Mouse (Mus musculus) embryonic facial prominence, embryonic 13.5 days (tissue): Measurements from ENCODE around the gene Kif3a. TPM values are rescaled to one million over a fixed set of nuclear protein-coding genes. Genes with fewer than 3 reads are reported as not detected.

Experiments used
- ATAC-seq: fragments of 200-750 bp; cut with Nextera tagmentation; 2 replicates; pipeline ENCODE4 v1.8.0; 2017; ENCODE audit warnings: low read depth; ENCODE audit not compliant: insufficient number of reproducible peaks, insufficient read depth, low FRiP score, low TSS enrichment
- H3K27ac ChIP-seq: fragments of 300-500 bp; sonication (generic); 2 replicates; pipeline ENCODE4 v1.5.1; 2015; ENCODE audit warnings: moderate library complexity, mild to moderate bottlenecking, inconsistent platforms
- H3K27me3 ChIP-seq: fragments of 300-500 bp; sonication (generic); 2 replicates; pipeline ENCODE4 v1.6.1; 2015; ENCODE audit warnings: mild to moderate bottlenecking, inconsistent platforms
- H3K36me3 ChIP-seq: fragments of 300-500 bp; sonication (generic); 2 replicates; pipeline ENCODE4 v1.6.1; 2015; ENCODE audit warnings: mild to moderate bottlenecking, inconsistent platforms
- H3K4me1 ChIP-seq: fragments of 300-500 bp; sonication (generic); 2 replicates; pipeline ENCODE4 v1.6.1; 2015; ENCODE audit warnings: inconsistent platforms
- H3K4me2 ChIP-seq: fragments of 300-500 bp; sonication (generic); 2 replicates; pipeline ENCODE4 v1.6.1; 2015; ENCODE audit warnings: moderate library complexity, mild to moderate bottlenecking, inconsistent platforms
- H3K4me3 ChIP-seq: fragments of 300-500 bp; sonication (generic); 2 replicates; pipeline ENCODE4 v1.5.1; 2015; ENCODE audit warnings: mild to moderate bottlenecking, inconsistent platforms
- H3K9ac ChIP-seq: fragments of 300-500 bp; sonication (generic); 2 replicates; pipeline ENCODE4 v1.6.1; 2015; ENCODE audit warnings: mild to moderate bottlenecking, inconsistent platforms
- H3K9me3 ChIP-seq: fragments of 300-500 bp; sonication (generic); 2 replicates; pipeline ENCODE4 v1.6.1; 2016; ENCODE audit warnings: inconsistent platforms
- WGBS: fragments of 180-500 bp; shearing (Covaris S2); methylation state at CpG from one replicate; pipeline ENCODE4 v1.1.7; 2015; ENCODE audit warnings: mixed read lengths; 5-methylcytosine and 5-hydroxymethylcytosine counted together
- polyA plus RNA-seq: library from polyadenylated mRNA; unstranded; fragments of >200 nt; fragmentation: Nextera tagmentation; extraction: Ambion mirVana; gene quantifications from 2 replicates; pipeline ENCODE4 v1.2.1, GENCODE M21; 2015

The Kif3a gene
- polyA plus RNA-seq, 1 experiment from 2014 or later, result 118 TPM

DNA sequence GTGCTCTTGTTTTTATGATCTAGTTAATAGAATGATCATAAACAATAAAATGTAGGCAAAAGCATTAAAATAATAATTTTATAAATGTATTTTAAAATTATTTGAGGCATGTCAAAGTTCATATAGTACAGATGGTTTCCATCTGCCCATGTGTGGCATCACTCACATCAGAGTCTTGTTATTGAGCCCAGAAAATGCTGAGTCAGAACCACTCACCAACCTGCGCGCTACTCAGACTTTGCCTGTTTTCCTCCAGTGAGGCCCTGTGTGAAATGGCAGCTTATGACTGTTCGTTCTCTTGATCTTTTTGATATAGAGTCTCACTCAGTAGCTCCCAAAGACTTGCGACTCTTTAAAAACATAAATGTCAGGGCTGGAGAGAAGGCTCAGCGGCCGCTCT, 18.3 kb downstream of the Kif3a start:
- WGBS, result 93% methylated on average over 6 of the region's 6 CpGs
- H3K4me1 ChIP-seq, result no peaks in the 10 kb centered on the region
- no peak overlapping the region for H3K4me3 ChIP-seq
- no peaks in the 10 kb centered on the region for H3K9me3 ChIP-seq
- ATAC-seq, result no peak
- H3K4me2 ChIP-seq, result no peak overlapping the region
- no peak overlapping the region for H3K27ac ChIP-seq
- H3K27me3 ChIP-seq, result no peaks in the 10 kb centered on the region
- H3K36me3 ChIP-seq, result peaks cover 75% of the 10 kb centered on the region
- H3K9ac ChIP-seq, result no peak overlapping the region

DNA sequence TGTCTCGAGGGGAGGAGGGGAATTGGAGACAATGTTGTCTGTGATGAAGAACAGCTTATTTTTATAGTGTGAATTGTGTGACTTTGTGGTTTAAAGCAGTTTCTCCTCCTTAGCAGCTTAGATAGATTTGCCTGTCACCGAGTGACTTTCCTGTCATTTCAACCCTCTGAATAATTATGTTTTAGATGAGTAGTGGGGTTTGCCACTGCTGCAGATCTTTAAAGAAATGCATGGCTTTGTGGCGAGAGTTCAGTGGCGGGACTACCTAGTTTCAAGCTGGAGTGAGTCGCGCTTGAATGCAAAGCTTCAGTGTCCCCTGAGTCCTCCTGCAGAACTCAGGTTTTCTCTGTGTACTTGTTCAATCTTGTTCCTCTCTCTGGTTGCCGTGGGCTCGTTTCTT, 21.1 kb downstream of the Kif3a start:
- Histone ChIP-seq H3K4me3 (no peak overlapping the region), H3K4me2 (no peak overlapping the region), H3K27ac (no peak overlapping the region), H3K36me3 (peaks cover 76% of the 10 kb centered on the region), H3K9ac (no peak overlapping the region), H3K4me1 (no peaks in the 10 kb centered on the region), H3K9me3 (no peaks in the 10 kb centered on the region), H3K27me3 (no peaks in the 10 kb centered on the region)
- no peak for ATAC-seq
- WGBS, result 76% methylated on average over 8 of the region's 8 CpGs

DNA sequence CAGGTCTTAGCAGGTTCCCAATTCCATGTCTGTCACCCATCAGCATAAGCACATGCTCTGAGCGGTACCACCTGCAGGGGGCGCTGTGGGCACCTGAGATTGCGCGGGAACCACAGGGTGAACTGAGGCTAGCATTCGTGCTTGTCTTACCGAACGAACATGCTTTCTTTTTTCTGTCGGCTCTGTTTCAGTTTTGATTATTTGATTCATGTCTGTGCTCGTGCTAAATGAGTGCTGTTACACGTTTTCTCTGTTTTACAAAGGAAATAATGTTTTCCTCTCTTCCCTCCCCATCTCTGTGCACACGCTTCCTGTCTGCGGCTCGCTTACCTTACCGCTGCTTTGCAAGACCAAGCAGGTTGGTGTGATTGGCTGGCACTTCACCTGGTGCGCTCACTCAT, 23.2 kb downstream of the Kif3a start:
- no peak overlapping the region for H3K27ac ChIP-seq
- H3K27me3 ChIP-seq, result no peaks in the 10 kb centered on the region
- WGBS, result 37% methylated on average over 15 of the region's 15 CpGs
- no peak overlapping the region for H3K4me3 ChIP-seq
- no peak overlapping the region for H3K4me2 ChIP-seq
- peaks cover 75% of the 10 kb centered on the region for H3K36me3 ChIP-seq
- no peak for ATAC-seq
- H3K4me1 ChIP-seq, result no peaks in the 10 kb centered on the region
- 0 out of 2 replicates have a peak overlapping the region, but pooled peaks have one; percentile 4 for H3K9ac ChIP-seq
- no peaks in the 10 kb centered on the region for H3K9me3 ChIP-seq

DNA sequence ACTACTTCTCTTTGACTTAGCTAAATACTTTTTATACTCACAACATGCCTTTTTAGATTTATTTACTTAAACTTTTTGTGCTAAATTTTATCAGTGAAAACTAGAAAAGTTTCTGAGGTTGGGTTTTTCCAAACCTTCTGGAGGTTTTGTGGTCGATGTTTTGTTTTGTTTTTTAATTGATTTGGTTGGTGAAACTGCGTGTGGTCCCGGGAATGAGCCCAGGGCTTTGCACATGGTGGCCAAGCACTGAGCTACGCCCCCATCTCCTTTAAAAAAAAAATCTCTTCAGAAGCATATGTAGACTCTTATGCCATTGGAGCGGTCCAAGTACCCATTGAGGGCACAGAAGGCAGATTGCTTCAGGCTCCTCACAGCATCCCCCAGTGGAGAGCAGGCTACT, 23.9 kb downstream of the Kif3a start:
- Histone ChIP-seq H3K27ac (no peak overlapping the region), H3K27me3 (no peaks in the 10 kb centered on the region), H3K4me1 (no peaks in the 10 kb centered on the region), H3K9me3 (no peaks in the 10 kb centered on the region), H3K4me3 (no peak overlapping the region), H3K36me3 (peaks cover 73% of the 10 kb centered on the region), H3K4me2 (no peak overlapping the region), H3K9ac (no peak overlapping the region)
- 87% methylated on average over 5 of the region's 5 CpGs for WGBS
- no peak for ATAC-seq

DNA sequence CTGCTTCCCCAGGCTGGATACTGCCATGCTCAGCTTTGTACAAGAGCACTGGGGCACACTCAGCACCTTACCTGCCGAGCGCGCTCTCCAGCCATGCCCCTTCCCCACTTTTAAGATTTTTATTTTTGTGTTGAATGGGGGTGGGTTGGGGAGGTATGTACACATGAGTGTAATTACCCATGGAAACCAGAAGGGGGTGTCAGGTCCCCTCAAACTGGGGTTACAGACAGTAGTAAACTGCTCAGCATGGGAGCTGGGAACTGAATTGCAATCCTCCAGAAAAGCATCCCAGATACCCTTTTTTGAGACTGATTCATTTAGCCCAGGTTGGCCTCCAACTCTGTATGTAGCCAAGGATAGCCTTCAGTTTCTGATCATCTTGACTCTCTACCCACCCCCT, 37.8 kb downstream of the Kif3a start:
- no peak overlapping the region for H3K27ac ChIP-seq
- H3K27me3 ChIP-seq, result no peaks in the 10 kb centered on the region
- no peaks in the 10 kb centered on the region for H3K9me3 ChIP-seq
- H3K9ac ChIP-seq, result no peak overlapping the region
- H3K36me3 ChIP-seq, result peaks cover 16% of the 10 kb centered on the region
- H3K4me2 ChIP-seq, result no peak overlapping the region
- H3K4me3 ChIP-seq, result no peak overlapping the region
- 89% methylated on average over 3 of the region's 3 CpGs for WGBS
- ATAC-seq, result no peak
- H3K4me1 ChIP-seq, result peaks cover 15% of the 10 kb centered on the region

DNA sequence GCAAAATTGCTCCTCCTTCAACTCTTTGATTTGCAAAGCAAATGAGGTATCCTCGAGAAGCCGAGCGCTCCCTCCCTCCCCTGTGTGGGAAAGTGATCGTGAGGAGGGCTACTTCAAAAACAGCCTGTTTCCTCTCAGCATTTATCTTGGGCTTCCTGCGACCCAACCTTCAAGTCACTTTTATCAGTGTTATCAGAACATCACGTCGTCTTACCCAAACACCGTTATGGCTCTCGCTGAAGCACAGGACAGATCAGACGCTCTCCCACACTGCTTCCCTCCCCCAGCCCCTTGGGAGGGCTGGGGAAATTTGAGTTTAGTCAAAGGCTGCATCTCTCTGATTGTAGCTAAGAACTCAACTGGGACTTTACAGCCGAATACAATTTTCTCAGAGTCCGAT, 38.4 kb downstream of the Kif3a start:
- Histone ChIP-seq H3K27ac (no peak overlapping the region), H3K4me1 (peaks cover 16% of the 10 kb centered on the region), H3K36me3 (peaks cover 13% of the 10 kb centered on the region), H3K9me3 (no peaks in the 10 kb centered on the region), H3K4me3 (no peak overlapping the region), H3K4me2 (peak overlapping the region; percentile 21; the same call in 1 of the 2 replicates), H3K27me3 (no peaks in the 10 kb centered on the region), H3K9ac (no peak overlapping the region)
- ATAC-seq, result no peak
- 7% methylated on average over 12 of the region's 12 CpGs for WGBS

DNA sequence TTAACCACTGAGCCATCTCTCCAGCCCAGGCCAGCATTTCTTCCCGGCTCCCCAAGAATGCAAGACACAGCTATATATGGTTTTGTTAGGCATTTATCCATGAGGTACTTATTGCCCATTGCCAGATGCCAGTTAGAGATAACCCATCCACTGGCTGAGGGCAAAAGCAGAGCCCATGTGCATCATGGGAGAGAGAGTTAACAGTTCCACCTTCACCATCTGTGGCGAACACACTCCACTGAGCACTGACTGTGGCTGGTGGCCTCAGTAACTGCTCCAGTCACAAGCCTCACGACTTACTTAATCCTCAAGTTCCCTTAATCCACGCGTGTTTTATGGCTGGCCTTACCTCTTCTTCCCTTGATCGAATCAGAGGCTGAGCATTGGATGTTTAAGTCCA, 42.1 kb downstream of the Kif3a start:
- Histone ChIP-seq H3K27me3 (no peaks in the 10 kb centered on the region), H3K9ac (no peak overlapping the region), H3K4me2 (no peak overlapping the region), H3K4me3 (no peak overlapping the region), H3K9me3 (no peaks in the 10 kb centered on the region), H3K27ac (no peak overlapping the region), H3K36me3 (no peaks in the 10 kb centered on the region), H3K4me1 (peaks cover 16% of the 10 kb centered on the region)
- ATAC-seq, result no peak
- 75% methylated on average over 6 of the region's 6 CpGs for WGBS

DNA sequence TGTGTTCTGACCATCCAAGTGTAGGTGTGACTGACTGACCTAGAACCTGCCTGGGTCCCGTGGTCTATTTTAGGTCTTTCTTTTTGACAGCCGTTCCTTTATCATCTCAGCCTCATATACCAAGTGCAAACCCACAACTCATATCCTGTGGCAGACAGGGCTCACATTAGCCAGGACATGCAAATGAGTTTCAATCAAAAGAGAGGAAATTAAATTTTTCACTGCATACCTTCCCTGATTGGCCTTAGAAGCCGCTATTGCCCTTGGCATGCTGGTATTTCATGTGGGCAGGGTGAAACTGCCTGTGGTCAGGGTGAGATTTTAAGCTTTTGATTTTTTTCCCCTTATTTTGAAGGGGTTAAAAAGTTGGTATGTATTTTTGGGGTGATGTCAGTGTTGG, 42.5 kb downstream of the Kif3a start:
- Histone ChIP-seq H3K4me3 (no peak overlapping the region), H3K9me3 (no peaks in the 10 kb centered on the region), H3K4me2 (no peak overlapping the region), H3K36me3 (no peaks in the 10 kb centered on the region), H3K27me3 (no peaks in the 10 kb centered on the region), H3K4me1 (peaks cover 16% of the 10 kb centered on the region), H3K27ac (no peak overlapping the region), H3K9ac (no peak overlapping the region)
- 72% methylated on average over 3 of the region's 3 CpGs for WGBS
- no peak for ATAC-seq

DNA sequence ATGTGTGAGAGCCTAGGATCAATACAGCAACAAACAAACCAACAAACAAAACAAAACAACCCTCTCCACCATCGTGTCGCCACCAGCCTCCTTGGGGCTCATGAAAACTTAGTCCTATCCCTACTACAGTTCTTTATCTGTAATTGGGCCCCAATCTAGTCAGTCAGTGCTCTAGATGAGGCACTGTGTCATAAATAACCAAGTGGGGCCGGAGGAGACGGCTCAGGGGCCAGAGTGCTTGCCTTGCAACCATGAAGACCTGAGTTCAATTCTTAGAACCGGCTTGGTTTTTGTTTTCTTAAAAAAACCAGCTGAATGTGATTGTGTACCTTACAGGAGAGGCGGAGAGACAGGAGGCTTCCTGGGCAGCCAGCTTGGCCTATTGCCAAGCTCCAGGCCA, 48.0 kb downstream of the Kif3a start:
- 80% methylated on average over 6 of the region's 6 CpGs for WGBS
- H3K36me3 ChIP-seq, result no peaks in the 10 kb centered on the region
- H3K9me3 ChIP-seq, result no peaks in the 10 kb centered on the region
- H3K9ac ChIP-seq, result no peak overlapping the region
- no peak for ATAC-seq
- H3K4me1 ChIP-seq, result no peaks in the 10 kb centered on the region
- H3K27ac ChIP-seq, result no peak overlapping the region
- no peaks in the 10 kb centered on the region for H3K27me3 ChIP-seq
- H3K4me2 ChIP-seq, result no peak overlapping the region
- no peak overlapping the region for H3K4me3 ChIP-seq

DNA sequence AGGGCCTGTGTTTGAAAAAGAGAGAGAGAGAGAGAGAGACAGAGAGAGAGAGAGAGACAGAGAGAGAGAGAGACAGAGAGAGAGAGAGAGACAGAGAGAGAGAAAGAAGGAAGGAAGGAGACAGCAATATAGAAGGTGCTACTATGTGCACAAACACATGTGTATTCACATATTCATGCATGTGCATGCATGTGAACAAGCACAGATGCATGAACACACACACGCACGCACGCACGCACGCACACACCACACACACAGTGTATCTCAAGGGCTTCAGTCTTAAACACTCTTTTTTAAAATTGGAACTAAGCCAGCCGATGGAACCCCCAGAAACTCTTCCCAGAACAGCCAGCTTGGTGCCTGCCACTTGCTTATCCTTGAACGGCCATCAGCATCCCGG, 48.4 kb downstream of the Kif3a start:
- Histone ChIP-seq H3K9me3 (no peaks in the 10 kb centered on the region), H3K27me3 (no peaks in the 10 kb centered on the region), H3K4me2 (no peak overlapping the region), H3K4me3 (no peak overlapping the region), H3K4me1 (no peaks in the 10 kb centered on the region), H3K36me3 (no peaks in the 10 kb centered on the region), H3K27ac (no peak overlapping the region), H3K9ac (no peak overlapping the region)
- 92% methylated on average over 8 of the region's 8 CpGs for WGBS
- ATAC-seq, result no peak

DNA sequence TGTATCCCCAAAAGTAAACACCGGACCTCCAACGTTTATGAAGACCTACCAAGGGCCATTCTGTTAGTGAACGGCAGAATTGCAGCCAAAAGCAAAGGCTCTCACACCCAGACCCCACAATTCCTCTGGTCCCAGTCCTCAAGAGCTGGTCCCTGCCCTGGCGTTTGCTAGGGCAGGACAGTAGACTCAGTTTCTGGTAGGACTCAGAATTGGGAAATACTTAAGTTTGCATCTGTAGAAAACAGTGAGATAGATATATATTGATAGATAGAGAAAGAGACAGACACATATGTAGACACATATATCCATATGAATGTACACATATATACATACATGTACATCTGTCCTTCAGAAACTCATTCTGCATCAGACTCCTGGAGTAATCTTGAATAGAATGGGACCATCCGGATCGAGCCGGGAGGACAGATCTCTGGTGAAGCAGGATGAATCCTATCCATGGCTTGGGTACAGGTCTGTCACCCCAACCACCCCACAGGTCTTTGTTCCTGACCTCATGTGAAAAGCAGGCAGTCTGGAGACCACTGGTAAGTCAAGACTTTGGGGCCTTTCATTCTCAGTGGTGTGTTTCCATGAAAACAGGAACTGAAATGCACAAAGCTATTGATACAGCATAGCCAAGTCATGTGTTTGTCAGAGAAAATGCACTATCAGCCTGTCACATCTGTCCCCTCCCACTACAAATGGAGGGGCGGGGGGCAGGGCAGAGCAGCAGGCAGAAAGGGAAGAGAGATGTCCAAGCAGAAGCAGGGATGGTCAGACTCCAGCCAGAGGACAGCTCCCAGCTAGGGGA, 49.8 kb downstream of the Kif3a start:
- WGBS, result 77% methylated on average over 8 of the region's 8 CpGs
- no peak for ATAC-seq
- Histone ChIP-seq H3K27ac (no peak overlapping the region), H3K4me3 (no peak overlapping the region), H3K36me3 (no peaks in the 10 kb centered on the region), H3K9me3 (no peaks in the 10 kb centered on the region), H3K27me3 (no peaks in the 10 kb centered on the region), H3K9ac (no peak overlapping the region), H3K4me2 (no peak overlapping the region), H3K4me1 (no peaks in the 10 kb centered on the region)

DNA sequence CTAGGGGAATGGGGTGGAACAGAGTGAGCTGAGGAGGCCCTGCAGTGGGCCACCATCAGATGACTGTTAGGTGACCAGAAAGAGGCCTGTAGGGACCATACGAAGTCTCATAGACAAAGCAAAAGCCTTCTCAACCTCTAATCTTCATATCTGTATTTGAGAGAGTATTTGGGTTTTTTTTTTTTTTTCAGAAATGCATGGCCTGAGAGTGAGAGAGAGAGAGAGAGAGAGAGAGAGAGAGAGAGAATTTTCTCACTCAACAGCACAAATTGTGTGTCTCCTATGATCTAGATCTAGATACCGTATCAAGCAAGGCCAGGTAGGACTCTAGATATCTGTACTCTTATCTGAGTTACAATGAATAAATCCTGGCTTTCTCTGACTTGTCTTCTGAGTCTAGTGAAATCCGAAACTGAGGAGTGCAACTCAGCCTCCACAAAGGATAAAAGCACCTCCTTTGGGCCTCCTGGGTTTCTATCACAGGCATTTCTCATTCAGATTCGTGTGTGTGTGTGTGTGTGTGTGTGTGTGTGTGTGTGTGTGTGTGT, 50.5 kb downstream of the Kif3a start:
- H3K27ac ChIP-seq, result no peak overlapping the region
- H3K4me3 ChIP-seq, result no peak overlapping the region
- WGBS, result 57% methylated on average over 4 of the region's 4 CpGs
- H3K9ac ChIP-seq, result no peak overlapping the region
- H3K27me3 ChIP-seq, result no peaks in the 10 kb centered on the region
- no peaks in the 10 kb centered on the region for H3K4me1 ChIP-seq
- H3K36me3 ChIP-seq, result no peaks in the 10 kb centered on the region
- H3K4me2 ChIP-seq, result no peak overlapping the region
- no peak for ATAC-seq
- no peaks in the 10 kb centered on the region for H3K9me3 ChIP-seq
